Mouse (Mus musculus): Measurements from ENCODE around the gene Cdc6. TPM values are rescaled to one million over a fixed set of nuclear protein-coding genes. Genes with fewer than 3 reads are reported as not detected.

Cdc6 gene
- polyA plus RNA-seq, 1 experiment from 2014 or later: 65.1 TPM

- no peaks in the 10 kb centered on the region for H3K9me3 ChIP-seq
- peaks cover 80% of the 10 kb centered on the region for H3K36me3 ChIP-seq (replicated peaks)
- WGBS: 55% methylated on average over 9 of the region's 9 CpGs
- no peaks in the 10 kb centered on the region for H3K27me3 ChIP-seq (replicated peaks; ENCODE audit: low read depth, poor library complexity, severe bottlenecking)
- H3K4me1 ChIP-seq: peaks cover 50% of the 10 kb centered on the region
- no peak overlapping the region for H3K27ac ChIP-seq (replicated peaks)
- H3K4me3 ChIP-seq: no peak overlapping the region
- DNase-seq (ENCODE audit: low spot score): peak; percentile 87
These were observed 64.6 kb downstream of the Cdc6 start for GRCm38 (mm10) chr11:98972215-98972614.

GRCm38 (mm10) chr11:98972801-98973360 lies 65.3 kb downstream of the Cdc6 start:
- peaks cover 73% of the 10 kb centered on the region for H3K36me3 ChIP-seq (replicated peaks)
- no peaks in the 10 kb centered on the region for H3K27me3 ChIP-seq (replicated peaks; ENCODE audit: low read depth, poor library complexity, severe bottlenecking)
- no peak overlapping the region for H3K27ac ChIP-seq (replicated peaks)
- WGBS: 94% methylated on average over 9 of the region's 9 CpGs
- DNase-seq (ENCODE audit: low spot score): no peak
- no peak overlapping the region for H3K4me3 ChIP-seq
- no peaks in the 10 kb centered on the region for H3K9me3 ChIP-seq
- peaks cover 43% of the 10 kb centered on the region for H3K4me1 ChIP-seq

Other genes with a start within 250 kb of the Cdc6 start
- not detected in 2 replicates for gene Gsdma, start 243.4 kb upstream of the Cdc6 start, polyA plus RNA-seq (2016; fragmentation: Nextera tagmentation; extraction: Ambion mirVana)
- gene Psmd3, start 225.2 kb upstream of the Cdc6 start, polyA plus RNA-seq (2016; fragmentation: Nextera tagmentation; extraction: Ambion mirVana): 249 and 262 TPM in 2 replicates
- gene Csf3, start 206.5 kb upstream of the Cdc6 start, polyA plus RNA-seq (2016; fragmentation: Nextera tagmentation; extraction: Ambion mirVana): not detected in 2 replicates
- gene Med24, start 178.4 kb upstream of the Cdc6 start, polyA plus RNA-seq (2016; fragmentation: Nextera tagmentation; extraction: Ambion mirVana): 73.9 and 78.1 TPM in 2 replicates
- 8.8 and 9.1 TPM in 2 replicates for gene Thra, start 167.2 kb upstream of the Cdc6 start, polyA plus RNA-seq (2016; fragmentation: Nextera tagmentation; extraction: Ambion mirVana)
- gene Nr1d1, start 132.5 kb upstream of the Cdc6 start, polyA plus RNA-seq (2016; fragmentation: Nextera tagmentation; extraction: Ambion mirVana): 1.1 and 1.8 TPM in 2 replicates
- gene Msl1, start 112.3 kb upstream of the Cdc6 start, polyA plus RNA-seq (2016; fragmentation: Nextera tagmentation; extraction: Ambion mirVana): 23.4 and 23.5 TPM in 2 replicates
- gene Casc3, start 102.9 kb upstream of the Cdc6 start, polyA plus RNA-seq (2016; fragmentation: Nextera tagmentation; extraction: Ambion mirVana): 47.5 and 48.3 TPM in 2 replicates
- 1.4 and 1.8 TPM in 2 replicates for gene Rapgefl1, start 71.0 kb upstream of the Cdc6 start, polyA plus RNA-seq (2016; fragmentation: Nextera tagmentation; extraction: Ambion mirVana)
- gene Wipf2, start 44.2 kb upstream of the Cdc6 start, polyA plus RNA-seq (2016; fragmentation: Nextera tagmentation; extraction: Ambion mirVana): 5.0 and 5.4 TPM in 2 replicates
- 34.0 and 35.6 TPM in 2 replicates for gene Rara, start 20.0 kb downstream of the Cdc6 start, polyA plus RNA-seq (2016; fragmentation: Nextera tagmentation; extraction: Ambion mirVana)
- 0.25 TPM in 1 of 2 replicates, not detected in the other for gene Gjd3, start 75.2 kb downstream of the Cdc6 start, polyA plus RNA-seq (2016; fragmentation: Nextera tagmentation; extraction: Ambion mirVana)
- gene Top2a, start 116.4 kb downstream of the Cdc6 start, polyA plus RNA-seq (2016; fragmentation: Nextera tagmentation; extraction: Ambion mirVana): 332 and 336 TPM in 2 replicates
- gene Igfbp4, start 133.4 kb downstream of the Cdc6 start, polyA plus RNA-seq (2016; fragmentation: Nextera tagmentation; extraction: Ambion mirVana): 658 and 684 TPM in 2 replicates
- gene Tns4, start 181.5 kb downstream of the Cdc6 start, polyA plus RNA-seq (2016; fragmentation: Nextera tagmentation; extraction: Ambion mirVana): 0.96 and 1.0 TPM in 2 replicates
- 0.50 and 0.78 TPM in 2 replicates for gene Ccr7, start 247.3 kb downstream of the Cdc6 start, polyA plus RNA-seq (2016; fragmentation: Nextera tagmentation; extraction: Ambion mirVana)